Mouse (Mus musculus) spleen, adult 2 months (tissue): ENCODE measurements around the gene Hist1h2bq. TPM values are rescaled to one million over a fixed set of nuclear protein-coding genes. Genes with fewer than 3 reads are reported as not detected.
"Not testable (repeated sequence)": the region's sequence is repeated elsewhere in the genome, so short reads cannot be mapped to it uniquely, and the experiment has no call there.

Experiments used
- DNase-seq, 2 experiments: peaks; one replicate each; pipeline versions ENCODE4 v3.0.0 to v3.0.0-alpha.2; 2012 to 2021; ENCODE audit warnings: low spot score in 2 of 2, low read depth in 1 of 2
- H3K27ac ChIP-seq: fragments of 200-500 bp; 2 replicates; pipeline ENCODE4 v1.5.1; 2012; ENCODE audit warnings: low read length, inconsistent platforms; ENCODE audit not compliant: insufficient read depth
- H3K27me3 ChIP-seq: fragments of 200-500 bp; 2 replicates; pipeline ENCODE4 v1.6.1; 2012; ENCODE audit warnings: mild to moderate bottlenecking, moderate library complexity, low read length, inconsistent platforms; ENCODE audit not compliant: control insufficient read depth, insufficient read depth
- H3K36me3 ChIP-seq: fragments of 200-500 bp; 2 replicates; pipeline ENCODE4 v1.6.1; 2012; ENCODE audit warnings: mild to moderate bottlenecking, low read length, inconsistent platforms; ENCODE audit not compliant: control insufficient read depth, insufficient read depth
- H3K4me1 ChIP-seq: fragments of 200-500 bp; 2 replicates; pipeline ENCODE4 v1.6.1; 2011; ENCODE audit warnings: inconsistent platforms; ENCODE audit not compliant: control insufficient read depth, insufficient read depth, insufficient read length
- H3K4me3 ChIP-seq: fragments of 200-500 bp; 2 replicates; pipeline ENCODE4 v1.5.1; 2011; ENCODE audit warnings: mild to moderate bottlenecking, inconsistent platforms; ENCODE audit not compliant: insufficient read depth, insufficient read length; ENCODE audit errors: extremely low read depth
- CTCF ChIP-seq: fragments of 200-500 bp; IDR thresholded peaks from 2 replicates; pipeline ENCODE4 v1.5.1; 2011; ENCODE audit warnings: mild to moderate bottlenecking, inconsistent platforms; ENCODE audit not compliant: insufficient read depth, insufficient read length, insufficient replicate concordance; ENCODE audit errors: extremely low read depth
- POLR2A ChIP-seq: fragments of 200-500 bp; IDR thresholded peaks from 2 replicates; pipeline ENCODE4 v1.6.1; 2011; ENCODE audit warnings: low read depth, low read length, inconsistent platforms
- WGBS: fragments of 180-500 bp; shearing (Covaris S2); methylation state at CpG from one replicate; pipeline ENCODE4 v1.1.7; 2018; 5-methylcytosine and 5-hydroxymethylcytosine counted together
- polyA plus RNA-seq: library from polyadenylated mRNA; depleted of rRNA; stranded (reverse); fragments of >200 nt; gene quantifications from 2 replicates; pipeline ENCODE4 v1.2.3, GENCODE M21; 2012

The Hist1h2bq gene
- polyA plus RNA-seq, 1 experiment, result 32.5 TPM

DNA sequence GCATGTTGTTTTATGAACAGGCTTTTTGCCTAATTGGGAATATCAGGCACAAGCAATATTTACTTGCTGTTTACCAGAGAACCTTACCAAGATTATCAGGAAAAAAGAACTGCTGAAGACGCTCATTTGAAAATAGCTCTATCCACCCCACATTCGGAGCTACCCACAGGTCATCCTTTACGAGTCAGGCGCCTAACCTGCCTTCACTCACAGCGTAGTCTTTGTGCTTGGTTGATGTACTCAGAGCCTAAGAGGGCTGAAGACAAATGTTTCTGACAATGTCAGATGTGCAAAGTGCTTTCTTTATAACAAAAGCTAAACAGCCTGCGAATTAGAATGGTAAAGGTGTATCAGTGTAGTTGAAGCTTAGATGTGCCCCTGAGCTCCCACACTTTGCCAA lies 25.7 kb downstream of the Hist1h2bq start:
- no peaks in the 10 kb centered on the region; the same call in 1 of the 2 replicates for H3K4me1 ChIP-seq
- WGBS, result 82% methylated on average over 6 of the region's 6 CpGs
- H3K27ac ChIP-seq, result no peak overlapping the region
- H3K27me3 ChIP-seq, result no peaks in the 10 kb centered on the region
- H3K4me3 ChIP-seq, result no peak overlapping the region
- no peak for DNase-seq
- H3K36me3 ChIP-seq, result no peaks in the 10 kb centered on the region
- no peak for TF ChIP-seq POLR2A
- no peak for TF ChIP-seq CTCF

DNA sequence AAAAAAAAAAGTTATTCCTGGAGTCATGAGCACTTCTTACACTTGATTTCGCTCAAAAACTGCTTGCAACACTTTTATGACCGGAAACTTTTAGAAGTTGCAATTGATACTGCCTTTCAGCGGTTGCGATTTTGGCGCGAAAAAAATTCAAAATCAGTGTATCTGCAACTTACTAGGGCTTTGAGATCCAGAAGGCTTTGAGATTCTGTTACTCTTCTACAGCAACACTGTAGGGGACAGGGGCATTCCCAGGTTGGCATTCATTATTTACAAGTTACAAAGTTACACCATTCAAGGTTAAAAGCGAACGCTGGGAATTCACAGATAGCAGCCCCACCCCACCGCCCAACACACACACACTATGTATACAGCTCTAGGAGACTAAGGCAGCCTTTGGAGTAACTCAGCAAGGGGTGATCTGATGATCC lies 26.2 kb downstream of the Hist1h2bq start:
- Histone ChIP-seq H3K4me3 (peak overlapping the region; percentile 29; the same call in 1 of the 2 replicates), H3K4me1 (no peaks in the 10 kb centered on the region; the same call in 1 of the 2 replicates), H3K27ac (no peak overlapping the region; the same call in 1 of the 2 replicates), H3K27me3 (no peaks in the 10 kb centered on the region), H3K36me3 (no peaks in the 10 kb centered on the region)
- 11% methylated on average over 9 of the region's 9 CpGs for WGBS
- TF ChIP-seq POLR2A (no peak), CTCF (no peak)
- DNase-seq, result peak in 1 of 2 experiments; percentile 10

DNA sequence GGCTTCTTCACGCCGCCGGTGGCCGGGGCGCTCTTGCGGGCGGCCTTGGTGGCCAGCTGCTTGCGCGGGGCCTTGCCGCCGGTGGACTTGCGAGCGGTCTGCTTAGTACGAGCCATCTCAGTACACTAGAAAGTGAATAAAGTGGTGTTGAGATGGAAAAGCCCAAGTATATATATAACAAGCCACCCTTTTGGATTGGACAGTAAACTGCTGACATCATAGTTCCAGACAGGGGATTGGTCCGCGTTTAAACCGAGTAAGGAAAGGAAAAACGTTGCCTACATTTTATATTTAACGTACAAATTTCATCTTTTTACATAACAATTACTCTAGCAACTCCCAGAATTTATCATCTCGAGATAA lies 26.8 kb downstream of the Hist1h2bq start, which contains the start of gene Hist1h3i:
TSS of gene Hist1h3i (minus strand) at position 116 of the 363 bp plus-strand sequence.
- Histone ChIP-seq H3K27ac (peak within 1 kb of the TSS; percentile 88), H3K4me3 (peak within 1 kb of the TSS; percentile 51), H3K27me3 (no peaks in the 10 kb centered on the region), H3K36me3 (no peaks in the 10 kb centered on the region), H3K4me1 (no peaks in the 10 kb centered on the region; the same call in 1 of the 2 replicates)
- no peak for TF ChIP-seq CTCF
- TF ChIP-seq POLR2A, result peak; percentile 38
- peak; percentile 21 to 83 for DNase-seq
- under 1% methylated on average over 16 of the region's 20 CpGs for WGBS

DNA sequence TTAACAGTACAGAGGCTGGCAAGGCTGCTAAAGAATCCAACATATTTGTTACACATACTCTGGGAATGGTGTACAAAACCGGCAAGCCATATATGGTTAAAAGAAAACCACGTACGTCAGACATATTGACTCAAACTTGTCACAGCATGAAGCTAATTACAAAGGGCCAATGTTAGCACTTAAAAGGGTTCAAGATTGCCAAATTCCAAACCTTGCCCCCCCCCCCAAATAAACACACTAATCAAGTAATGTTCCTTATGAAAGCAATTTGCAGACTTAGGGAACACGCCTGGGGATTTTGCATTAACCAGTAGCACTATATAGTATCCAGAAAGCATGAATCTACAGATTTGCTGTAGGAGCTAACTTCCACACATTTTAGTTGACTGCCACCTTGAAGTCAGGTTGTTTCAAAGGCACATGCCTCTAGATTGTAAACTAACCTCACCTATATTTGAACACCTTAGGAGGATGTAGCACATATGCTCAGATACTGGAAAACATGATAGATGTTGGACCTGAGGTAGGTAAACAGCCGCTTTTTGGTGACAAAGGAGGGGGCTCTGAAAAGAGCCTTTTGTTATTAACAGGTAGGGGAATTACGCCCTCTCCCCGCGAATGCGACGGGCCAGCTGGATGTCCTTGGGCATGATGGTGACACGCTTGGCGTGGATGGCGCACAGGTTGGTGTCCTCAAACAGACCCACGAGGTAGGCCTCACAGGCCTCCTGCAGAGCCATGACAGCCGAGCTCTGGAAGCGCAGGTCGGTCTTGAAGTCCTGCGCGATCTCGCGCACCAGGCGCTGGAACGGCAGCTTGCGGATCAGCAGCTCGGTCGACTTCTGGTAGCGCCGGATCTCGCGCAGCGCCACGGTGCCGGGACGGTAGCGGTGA lies 27.4 kb downstream of the Hist1h2bq start:
- H3K4me1 ChIP-seq, DNase-seq, H3K27me3 ChIP-seq, H3K36me3 ChIP-seq: not testable (repeated sequence)
- Histone ChIP-seq H3K4me3 (peak overlapping the region; percentile 42), H3K27ac (peak overlapping the region; percentile 88)
- WGBS, result 2% methylated on average over 14 of the region's 35 CpGs

DNA sequence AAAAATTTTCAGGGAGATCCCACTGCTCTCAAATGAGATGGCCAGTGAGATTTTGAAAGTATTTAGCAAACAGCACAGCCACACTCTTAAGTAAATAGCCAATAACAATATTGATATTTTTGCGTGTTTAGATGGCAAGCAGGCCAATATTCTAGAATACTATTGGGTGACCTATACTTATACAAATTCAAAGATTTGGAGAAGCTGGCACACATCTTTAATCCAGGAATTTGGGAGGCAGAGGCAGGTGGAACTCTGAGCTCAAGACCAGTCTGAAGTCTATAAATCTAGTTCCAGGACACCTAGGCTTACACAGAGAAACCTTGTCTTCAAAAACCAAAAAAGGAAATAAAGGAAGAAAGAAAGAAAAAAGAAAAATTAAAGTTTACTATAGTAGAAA lies 28.4 kb downstream of the Hist1h2bq start:
- no peaks in the 10 kb centered on the region for H3K27me3 ChIP-seq
- DNase-seq, result no peak
- WGBS, result 94% methylated on average over 1 of the region's 1 CpGs
- H3K4me1 ChIP-seq, result no peaks in the 10 kb centered on the region; the same call in 1 of the 2 replicates
- H3K36me3 ChIP-seq, result no peaks in the 10 kb centered on the region
- TF ChIP-seq POLR2A, result no peak
- TF ChIP-seq CTCF, result no peak
- H3K27ac ChIP-seq, result no peak overlapping the region
- no peak overlapping the region for H3K4me3 ChIP-seq

- Histone ChIP-seq H3K4me1 (no peaks in the 10 kb centered on the region; the same call in 1 of the 2 replicates), H3K36me3 (no peaks in the 10 kb centered on the region), H3K4me3 (no peak overlapping the region; the same call in 1 of the 2 replicates), H3K27ac (peak overlapping the region; percentile 57; the same call in 1 of the 2 replicates), H3K27me3 (no peaks in the 10 kb centered on the region)
- no peak for DNase-seq
- 49% methylated on average over 6 of the region's 6 CpGs for WGBS
- no peak for TF ChIP-seq POLR2A
- no peak for TF ChIP-seq CTCF
Observed at GRCm38 (mm10) chr13:21781021-21781555, 28.9 kb downstream of the Hist1h2bq start.
